Mouse (Mus musculus): ENCODE data around the gene Tfip11. TPM values are rescaled to one million over a fixed set of nuclear protein-coding genes. Genes with fewer than 3 reads are reported as not detected.
"Not testable (repeated sequence)": the region's sequence is repeated elsewhere in the genome, so short reads cannot be mapped to it uniquely, and the experiment has no call there.

The Tfip11 gene
- total RNA-seq, 1 experiment from 2014 or later, result 38.6 TPM

GRCm38 (mm10) chr5:112289819-112290535 is 36.2 kb upstream of the Tfip11 start:
- DNase-seq, result peak; percentile 58

DNA sequence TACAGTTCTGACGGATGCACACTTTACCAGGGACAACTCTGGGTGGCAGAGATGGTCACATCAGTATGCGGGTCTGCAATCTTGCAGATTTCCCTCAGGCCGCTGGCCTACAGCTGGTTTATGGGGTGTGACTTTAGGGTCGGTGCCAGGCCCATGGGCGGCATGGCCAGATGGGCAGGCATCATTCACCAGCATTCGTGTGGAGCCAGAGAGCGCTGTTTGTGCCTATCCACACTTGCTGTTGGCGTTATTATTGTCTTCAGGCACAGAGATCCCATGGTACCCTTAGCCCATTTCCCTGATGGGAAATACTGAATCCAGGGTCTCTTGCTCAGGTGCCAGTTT is 35.6 kb upstream of the Tfip11 start:
- no peak for DNase-seq

DNA sequence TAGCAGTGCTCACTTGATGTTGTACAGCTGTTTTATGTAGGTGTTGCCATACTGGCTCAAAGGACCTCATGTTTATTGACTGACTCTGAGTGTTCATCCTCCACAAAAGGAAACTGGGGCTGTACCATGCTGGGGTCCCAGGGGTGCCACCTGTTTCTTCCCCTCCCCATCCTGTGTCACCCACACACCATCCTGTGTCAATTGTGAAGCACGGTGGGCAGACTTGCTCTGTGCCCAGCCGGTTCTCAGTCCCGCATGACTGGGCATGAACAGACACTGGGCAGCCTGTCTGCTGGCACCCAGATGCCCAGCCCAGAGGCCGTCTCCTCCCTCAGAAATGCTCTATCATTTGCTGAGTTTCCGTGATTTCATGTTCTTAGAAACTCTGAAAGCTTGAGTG is 34.3 kb upstream of the Tfip11 start:
- DNase-seq, result no peak

- DNase-seq, result peak; percentile 46
Measured at GRCm38 (mm10) chr5:112292343-112292980, 33.7 kb upstream of the Tfip11 start.

- no peak for DNase-seq
Measured at GRCm38 (mm10) chr5:112293800-112294199, 32.4 kb upstream of the Tfip11 start.

- no peak for DNase-seq
Measured at GRCm38 (mm10) chr5:112294696-112295095, 31.5 kb upstream of the Tfip11 start.

- peak; percentile 53 for DNase-seq
Measured at GRCm38 (mm10) chr5:112295162-112295561, 31.0 kb upstream of the Tfip11 start.

- DNase-seq, result no peak
Measured at GRCm38 (mm10) chr5:112295564-112295963, 30.6 kb upstream of the Tfip11 start.

- DNase-seq, result peak; percentile 59
Measured at GRCm38 (mm10) chr5:112296404-112297181, 29.6 kb upstream of the Tfip11 start.

GRCm38 (mm10) chr5:112297257-112297656 is 28.9 kb upstream of the Tfip11 start:
- DNase-seq, result no peak

- DNase-seq, result peak; percentile 62
Measured at GRCm38 (mm10) chr5:112298226-112298988, 27.8 kb upstream of the Tfip11 start.

DNA sequence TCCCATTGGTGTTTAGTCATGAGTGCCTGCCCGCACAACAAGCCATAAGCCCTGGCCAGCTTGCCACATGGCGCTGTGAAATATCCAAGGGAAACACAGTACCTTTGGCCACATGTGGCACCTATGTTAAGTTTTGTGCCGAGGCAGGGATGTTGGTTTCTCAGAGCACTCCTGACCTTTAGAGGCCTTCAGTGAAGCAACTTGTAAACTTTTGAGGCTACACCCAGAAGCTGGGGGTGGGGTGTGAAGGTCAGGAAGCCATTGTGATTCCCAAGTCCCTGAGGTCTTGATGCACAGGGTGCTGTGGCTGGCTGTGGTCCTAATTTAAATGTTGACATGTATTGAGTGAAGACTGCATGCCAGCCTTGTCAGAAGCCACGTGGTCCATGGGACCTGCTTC is 26.8 kb upstream of the Tfip11 start:
- DNase-seq, result no peak

DNA sequence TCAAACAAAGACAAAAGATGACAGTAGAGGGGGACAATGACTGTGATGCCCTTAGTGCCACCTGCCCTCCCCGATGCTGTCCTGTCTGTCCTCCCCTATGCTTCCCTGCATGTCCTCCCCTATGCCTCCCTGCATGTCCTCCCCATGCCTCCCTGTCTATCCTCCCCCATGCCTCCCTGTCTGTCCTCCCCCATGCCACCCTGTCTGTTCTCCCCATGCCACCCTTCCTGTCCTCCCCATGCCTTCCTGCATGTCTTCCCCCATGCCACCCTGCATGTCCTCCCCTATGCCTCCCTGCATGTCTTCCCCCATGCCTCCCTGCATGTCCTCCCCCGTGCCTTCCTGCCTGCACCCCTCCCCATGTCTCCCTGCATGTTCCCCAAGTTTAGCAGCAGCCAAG is 26.0 kb upstream of the Tfip11 start:
- DNase-seq, result no peak

GRCm38 (mm10) chr5:112300721-112301308 is 25.3 kb upstream of the Tfip11 start:
- DNase-seq, result no peak

DNA sequence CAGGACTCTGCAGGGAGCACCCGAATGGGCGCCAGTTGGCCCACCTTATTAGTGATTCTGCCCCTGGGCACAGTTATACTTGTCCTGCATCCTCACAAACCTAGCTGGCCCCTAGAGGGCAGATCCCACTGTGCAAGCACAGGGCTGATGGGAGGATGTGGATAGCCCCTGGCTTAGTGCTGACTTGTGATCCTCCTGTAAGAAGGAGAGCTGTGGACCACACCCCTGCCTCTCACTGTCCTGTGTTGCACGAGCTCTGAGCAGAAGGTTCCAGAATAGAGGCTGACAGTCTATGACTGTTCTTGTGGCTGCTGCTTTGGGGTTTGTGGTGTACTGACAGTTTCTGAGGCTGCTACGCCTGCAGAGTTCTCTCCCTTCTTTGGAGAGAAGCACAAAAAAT is 24.5 kb upstream of the Tfip11 start:
- no peak for DNase-seq

GRCm38 (mm10) chr5:112302310-112302709 is 23.8 kb upstream of the Tfip11 start:
- no peak for DNase-seq

DNA sequence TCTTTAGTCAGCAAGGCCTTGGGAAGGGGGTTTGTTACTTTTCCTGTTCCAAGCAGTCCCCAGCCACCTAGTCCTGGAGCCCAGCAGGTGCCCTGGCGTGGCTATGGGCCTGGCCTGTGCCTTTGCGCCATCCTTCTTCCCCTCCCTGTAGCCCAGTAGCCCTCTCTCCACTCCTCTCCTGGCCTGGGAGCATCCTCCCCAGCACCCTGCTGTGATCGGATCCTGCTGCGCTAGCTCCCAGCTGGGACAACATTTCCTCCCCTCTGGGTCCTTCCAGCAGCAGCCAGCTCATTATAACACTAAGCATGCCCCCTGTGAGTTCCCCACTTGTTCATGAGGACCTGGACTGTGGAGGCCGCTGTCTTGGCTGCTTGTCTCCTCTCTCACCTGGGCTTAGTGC is 20.3 kb upstream of the Tfip11 start:
- no peak for DNase-seq

- DNase-seq, result no peak
Measured at GRCm38 (mm10) chr5:112313222-112313885, 12.8 kb upstream of the Tfip11 start.

DNA sequence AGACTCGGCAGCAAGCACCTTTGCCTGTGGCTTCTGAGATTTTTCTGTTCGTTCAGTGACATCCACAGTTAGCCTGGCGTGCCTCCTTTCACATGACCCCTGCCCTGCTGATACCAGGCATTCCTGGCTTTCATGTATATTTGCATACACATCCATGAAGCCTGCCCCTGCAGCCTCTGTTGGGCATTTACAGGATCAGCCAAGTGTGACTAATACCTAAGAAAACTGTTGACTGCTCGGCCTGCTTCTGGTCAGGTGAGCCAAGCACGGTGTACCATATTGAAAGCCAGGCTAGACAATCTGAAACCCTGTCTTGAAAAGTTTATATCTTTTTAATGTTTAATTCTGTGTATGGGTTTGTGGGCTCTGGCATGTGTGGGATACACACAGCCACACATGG is 9.7 kb upstream of the Tfip11 start:
- DNase-seq, result no peak

DNA sequence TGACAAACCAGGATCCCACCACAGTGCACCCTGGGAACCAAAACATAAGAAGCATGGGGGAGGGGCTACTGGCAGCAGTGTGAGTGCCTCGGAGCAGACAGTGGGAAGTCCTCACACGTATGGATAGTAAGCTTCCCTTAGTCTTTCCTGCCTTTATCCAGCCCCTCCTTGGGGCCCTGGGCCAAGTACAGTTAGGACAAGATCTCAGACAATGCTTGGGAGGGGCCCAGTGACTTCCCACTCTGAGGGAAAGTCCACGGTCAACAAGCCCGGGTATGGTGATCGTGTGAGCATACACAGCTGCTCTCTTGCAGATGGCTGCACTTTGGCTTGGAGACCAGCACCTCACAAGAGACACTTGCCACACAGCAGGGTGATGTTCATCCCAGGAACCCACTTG is 8.8 kb upstream of the Tfip11 start:
- DNase-seq, result no peak

DNA sequence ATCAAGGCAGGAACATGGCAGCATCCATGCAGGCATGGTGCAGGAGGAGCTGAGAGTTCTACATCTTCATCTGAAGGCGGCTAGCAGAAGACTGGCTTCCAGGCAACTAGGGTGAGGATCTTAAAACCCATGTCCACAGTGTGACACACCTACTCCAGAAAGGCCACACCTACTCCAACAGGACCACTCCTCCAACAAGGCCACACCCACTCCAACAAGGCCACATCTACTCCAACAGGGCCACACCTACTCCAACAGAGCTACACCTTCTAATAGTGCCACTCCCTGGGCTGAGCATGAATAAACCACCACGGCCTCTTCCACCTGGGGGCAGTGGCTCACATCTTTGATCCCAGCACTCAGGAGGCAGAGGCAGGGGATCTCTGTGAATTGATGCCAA is 6.8 kb upstream of the Tfip11 start:
- not testable (repeated sequence) for DNase-seq

- no peak for DNase-seq
Measured at GRCm38 (mm10) chr5:112320379-112320778, 5.8 kb upstream of the Tfip11 start.
